22 mouse cellular contexts compared by ENCODE assay signal in genomic region chr19:44918171-44918570, GRCm38 (mm10). TPM values are rescaled to one million over a fixed set of nuclear protein-coding genes. Genes with fewer than 3 reads are reported as not detected.
DNase-seq lines count a peak whose midpoint lies in the region; ATAC-seq and TF ChIP-seq lines count a peak whose summit lies in the region.
"Had no signal": no experiment of that assay in that cellular context is flagged by ENCODE, and none has a peak within 500 bp of the region (broad histone marks: within the 10 kb centered on the region; RNA-seq: fewer than 3 reads in every experiment).

No protein-coding gene starts in this region.

- H3K4me3 ChIP-seq in limb, embryonic 14.5 days (replicated peaks; ENCODE audit: low read length), result no peak overlapping the region
- H3K4me3 ChIP-seq in limb, embryonic 10.5 days, result no peak overlapping the region
- H3K4me3 ChIP-seq: embryonic facial prominence, embryonic 12.5 days; embryonic facial prominence, embryonic 15.5 days; erythroblast, embryonic 14.5 days; forebrain, embryonic 10.5 days; forebrain, embryonic 12.5 days had no signal

- intact Hi-C loops in heart, postnatal 25 days (cut with DNase I), result no loop called here

- peak; percentile 77 for ATAC-seq in limb, embryonic 14.5 days (ENCODE audit: low FRiP score, low read depth)
- ATAC-seq: forebrain, embryonic 14.5 days; forebrain, embryonic 16.5 days had no signal

- H3K4me1 ChIP-seq in limb, embryonic 14.5 days (ENCODE audit: control insufficient read depth, insufficient read depth, low read length), result peaks cover 6% of the 10 kb centered on the region; the same call in 1 of the 2 replicates
- peaks cover 17% of the 10 kb centered on the region for H3K4me1 ChIP-seq in limb, embryonic 10.5 days
- H3K4me1 ChIP-seq: embryonic facial prominence, embryonic 12.5 days; embryonic facial prominence, embryonic 15.5 days; forebrain, embryonic 12.5 days had no signal

- TF ChIP-seq POLR2A in limb, embryonic 14.5 days (IDR thresholded peaks at IDR 0.05; ENCODE audit: borderline replicate concordance, extremely low read depth, insufficient read depth, insufficient read length), result no peak

- H3K36me3 ChIP-seq in limb, embryonic 14.5 days (ENCODE audit: control insufficient read depth, insufficient read depth, low read length), result no peaks in the 10 kb centered on the region
- H3K36me3 ChIP-seq in limb, embryonic 10.5 days, result no peaks in the 10 kb centered on the region
- H3K36me3 ChIP-seq: embryonic facial prominence, embryonic 12.5 days; embryonic facial prominence, embryonic 15.5 days; forebrain, embryonic 10.5 days; forebrain, embryonic 12.5 days had no signal

- H3K4me2 ChIP-seq in limb, embryonic 14.5 days (replicated peaks; ENCODE audit: low read depth, low read length, severe bottlenecking), result no peak overlapping the region
- H3K4me2 ChIP-seq: embryonic facial prominence, embryonic 12.5 days; embryonic facial prominence, embryonic 15.5 days; forebrain, embryonic 12.5 days had no signal

- no peaks in the 10 kb centered on the region for H3K9me3 ChIP-seq in limb, embryonic 14.5 days (ENCODE audit: control insufficient read depth, low read length)
- no peaks in the 10 kb centered on the region for H3K9me3 ChIP-seq in limb, embryonic 10.5 days (replicated peaks)
- H3K9me3 ChIP-seq: embryonic facial prominence, embryonic 12.5 days; embryonic facial prominence, embryonic 15.5 days; forebrain, embryonic 10.5 days; forebrain, embryonic 12.5 days had no signal

- no peak overlapping the region for H3K27ac ChIP-seq in limb, embryonic 14.5 days (replicated peaks; ENCODE audit: low read depth, low read length)
- no peak overlapping the region for H3K27ac ChIP-seq in limb, embryonic 10.5 days
- H3K27ac ChIP-seq: embryonic facial prominence, embryonic 12.5 days; embryonic facial prominence, embryonic 15.5 days; forebrain, embryonic 10.5 days; forebrain, embryonic 12.5 days had no signal

- no peaks in the 10 kb centered on the region for H3K27me3 ChIP-seq in limb, embryonic 14.5 days (ENCODE audit: control insufficient read depth, insufficient read depth, low read length)
- no peaks in the 10 kb centered on the region for H3K27me3 ChIP-seq in limb, embryonic 10.5 days (ENCODE audit: low read depth, poor library complexity, severe bottlenecking)
- H3K27me3 ChIP-seq: embryonic facial prominence, embryonic 12.5 days; embryonic facial prominence, embryonic 15.5 days; forebrain, embryonic 12.5 days had no signal

- peak; percentile 6 for DNase-seq in heart, adult 11 months
- no peak for DNase-seq in heart, postnatal 25 days (ENCODE audit: low spot score)
- peak; percentile 32 for DNase-seq in limb, embryonic 14.5 days (ENCODE audit: low spot score)
- no peak for DNase-seq in limb, embryonic 10.5 days (ENCODE audit: low spot score)
- no peak for DNase-seq in thymus, postnatal 36 days
- DNase-seq: adrenal gland, adult 2 months; adrenal gland, postnatal 10 days; adrenal gland, postnatal 25 days; cerebellum, adult 11 months; cerebellum, adult 18-20 months; cerebellum, adult 8-10 months; cerebellum, adult 9-11 months; cerebellum, postnatal 14 days; cerebellum, postnatal 36 days; embryo, embryonic 11 days had no signal

- H3K9ac ChIP-seq in limb, embryonic 14.5 days (ENCODE audit: low read depth, low read length, severe bottlenecking), result no peak overlapping the region
- H3K9ac ChIP-seq: embryonic facial prominence, embryonic 12.5 days; embryonic facial prominence, embryonic 15.5 days; forebrain, embryonic 12.5 days had no signal

- WGBS in limb, embryonic 14.5 days, result 69% methylated on average over 6 of the region's 6 CpGs
- WGBS in limb, embryonic 10.5 days, result 87% methylated on average over 6 of the region's 6 CpGs

RNA-seq across cellular contexts. Expression of gene Slf2, which starts 12.8 kb away (rescaled TPM):
- total RNA-seq in heart, postnatal 25 days (2021), result 10 to 100 TPM; 18.4 to 22.0 TPM
- 28.3 and 35.0 TPM in 2 replicates for polyA plus RNA-seq in limb, embryonic 14.5 days (2012; rRNA removed)
- polyA plus RNA-seq in limb, embryonic 14.5 days (2014; fragmentation: Nextera tagmentation; extraction: Ambion mirVana), result 39.1 and 41.6 TPM in 2 replicates
- polyA plus RNA-seq in limb, embryonic 10.5 days (2016; fragmentation: Nextera tagmentation; extraction: Ambion mirVana), result 52.1 and 54.0 TPM in 2 replicates

Comparison
In these comparisons a context has a peak if more than half of its experiments do, and no peak if none do; other contexts are left out.
1. DNase-seq: peak in heart, adult 11 months (single experiment) and limb, embryonic 14.5 days (single experiment); none in heart, postnatal 25 days (single experiment), limb, embryonic 10.5 days (single experiment) and thymus, postnatal 36 days (0 of 2).